Mouse (Mus musculus): ENCODE results near the gene Mmachc. TPM values are rescaled to one million over a fixed set of nuclear protein-coding genes. Genes with fewer than 3 reads are reported as not detected.

Mmachc gene
- total and polyA plus RNA-seq, 3 experiments: 10.0 to 32.1 (median 15.4) TPM

GRCm38 (mm10) chr4:116708791-116709390 is 685 bp upstream of the Mmachc start:
- Histone ChIP-seq H3K4me3 (replicated peaks in 1 of 3; ENCODE audit: low read depth in 2 of 3, low read length in 2 of 3, poor library complexity in 1 of 3) (peak overlapping the region; percentile 57 to 73 (median 65)), H3K79me2 (replicated peaks; ENCODE audit: control insufficient read depth, extremely low read depth, insufficient read depth, poor library complexity, severe bottlenecking) (peaks cover 8% of the 10 kb centered on the region), H3K27me3 (replicated peaks) (no peaks in the 10 kb centered on the region), H3K4me1 (ENCODE audit: control insufficient read depth in 1 of 2, insufficient read depth in 2 of 2) (peaks cover 0 to 32% of the 10 kb centered on the region in 2 experiments; a peak in 2 of 4 replicates), H3K36me3 (replicated peaks in 1 of 2; ENCODE audit: control insufficient read depth in 1 of 2, insufficient read depth in 1 of 2, low read length in 1 of 2) (peaks cover 10 to 27% of the 10 kb centered on the region in 2 experiments), H3K27ac (ENCODE audit: insufficient read depth, low read depth) (peak overlapping the region; percentile 56), H3K9ac (ENCODE audit: insufficient read depth, low read depth) (peak overlapping the region; percentile 65), H3K4me2 (ENCODE audit: insufficient read depth, low read depth, poor library complexity, severe bottlenecking) (peak overlapping the region; percentile 88), H3K9me3 (replicated peaks; ENCODE audit: low read length) (no peaks in the 10 kb centered on the region)
- TF ChIP-seq MAZ (IDR thresholded peaks at IDR 0.05; ENCODE audit: low read depth, low read length) (no peak), ZNF384 (IDR thresholded peaks at IDR 0.05; ENCODE audit: low read depth, low read length) (peak; percentile 90), JUN (IDR thresholded peaks at IDR 0.05; ENCODE audit: insufficient read depth, low read depth, low read length) (no peak), JUND (conservative IDR thresholded peaks at IDR 0.05; ENCODE audit: low read depth, low read length) (no peak), HCFC1 (IDR thresholded peaks at IDR 0.05; ENCODE audit: low read depth, low read length) (no peak), USF2 (conservative IDR thresholded peaks at IDR 0.05; ENCODE audit: low read depth, low read length) (no peak), TBP (conservative IDR thresholded peaks at IDR 0.05; ENCODE audit: low read depth, low read length) (0 out of 2 replicates have a peak, but pooled peaks have one; percentile 28)
- no peak for DNase-seq (ENCODE audit: extremely low read depth)
- in situ Hi-C loops (cut with MboI; ENCODE audit: low pct_ligation_motif_present, low pct_unique_long_range_greater_than_20kb, low sequenced_read_pairs) (no loop called here), dilution Hi-C loops (cut with MboI; ENCODE audit: extremely low pct_ligation_motif_present, extremely low pct_unique_long_range_greater_than_20kb, low sequenced_read_pairs) (no loop called here)

GRCm38 (mm10) chr4:116707666-116708065 is 540 bp downstream of the Mmachc start:
- Histone ChIP-seq H3K9ac (ENCODE audit: insufficient read depth, low read depth) (peak overlapping the region; percentile 65), H3K36me3 (replicated peaks in 1 of 2; ENCODE audit: control insufficient read depth in 1 of 2, insufficient read depth in 1 of 2, low read length in 1 of 2) (peaks cover 7 to 29% of the 10 kb centered on the region in 2 experiments), H3K27me3 (replicated peaks) (no peaks in the 10 kb centered on the region), H3K9me3 (replicated peaks; ENCODE audit: low read length) (no peaks in the 10 kb centered on the region), H3K4me1 (ENCODE audit: control insufficient read depth in 1 of 2, insufficient read depth in 2 of 2) (peaks cover 0 to 34% of the 10 kb centered on the region in 2 experiments; a peak in 2 of 4 replicates), H3K27ac (ENCODE audit: insufficient read depth, low read depth) (no peak overlapping the region), H3K4me3 (replicated peaks in 1 of 3; ENCODE audit: low read depth in 2 of 3, low read length in 2 of 3, poor library complexity in 1 of 3) (peak overlapping the region; percentile 57 to 74 (median 65)), H3K4me2 (ENCODE audit: insufficient read depth, low read depth, poor library complexity, severe bottlenecking) (peak overlapping the region; percentile 92), H3K79me2 (replicated peaks; ENCODE audit: control insufficient read depth, extremely low read depth, insufficient read depth, poor library complexity, severe bottlenecking) (peaks cover 8% of the 10 kb centered on the region)
- in situ Hi-C loops (cut with MboI; ENCODE audit: low pct_ligation_motif_present, low pct_unique_long_range_greater_than_20kb, low sequenced_read_pairs): no loop called here
- DNase-seq (ENCODE audit: extremely low read depth): no peak
- dilution Hi-C loops (cut with MboI; ENCODE audit: extremely low pct_ligation_motif_present, extremely low pct_unique_long_range_greater_than_20kb, low sequenced_read_pairs): no loop called here
- no peak for TF ChIP-seq TCF12 (IDR thresholded peaks at IDR 0.05; ENCODE audit: low read depth, low read length)
- TF ChIP-seq JUN (IDR thresholded peaks at IDR 0.05; ENCODE audit: insufficient read depth, low read depth, low read length): no peak
- TF ChIP-seq NRF1 (IDR thresholded peaks at IDR 0.05; ENCODE audit: low read depth, low read length): no peak
- TF ChIP-seq HCFC1 (IDR thresholded peaks at IDR 0.05; ENCODE audit: low read depth, low read length): no peak
- no peak for TF ChIP-seq SIN3A (IDR thresholded peaks at IDR 0.05; ENCODE audit: low read length)
- TF ChIP-seq JUND (conservative IDR thresholded peaks at IDR 0.05; ENCODE audit: low read depth, low read length): no peak
- no peak for TF ChIP-seq RAD21 (IDR thresholded peaks at IDR 0.05; ENCODE audit: low read depth, low read length)
- TF ChIP-seq GABPA (IDR thresholded peaks at IDR 0.05; ENCODE audit: insufficient replicate concordance, low read depth, low read length): no peak
- no peak for TF ChIP-seq POLR2AphosphoS2 (IDR thresholded peaks at IDR 0.05; ENCODE audit: low read depth, low read length)
- no peak for TF ChIP-seq EP300 (IDR thresholded peaks at IDR 0.05; ENCODE audit: low read length)
- TF ChIP-seq TBP (conservative IDR thresholded peaks at IDR 0.05; ENCODE audit: low read depth, low read length): no peak
- TF ChIP-seq CHD2 (IDR thresholded peaks at IDR 0.05; ENCODE audit: low read length): no peak
- TF ChIP-seq MYC (IDR thresholded peaks at IDR 0.05; ENCODE audit: low read depth, low read length): no peak

Measured in CH12.LX (cell line).